Mouse (Mus musculus) retina, embryonic 14.5 days (tissue): Measurements from ENCODE around the gene Myh14.

ENCODE experiments used
- DNase-seq: peaks from one replicate; pipeline ENCODE4 v3.0.0-alpha.2; 2015; ENCODE audit warnings: low spot score

The Myh14 gene

DNA sequence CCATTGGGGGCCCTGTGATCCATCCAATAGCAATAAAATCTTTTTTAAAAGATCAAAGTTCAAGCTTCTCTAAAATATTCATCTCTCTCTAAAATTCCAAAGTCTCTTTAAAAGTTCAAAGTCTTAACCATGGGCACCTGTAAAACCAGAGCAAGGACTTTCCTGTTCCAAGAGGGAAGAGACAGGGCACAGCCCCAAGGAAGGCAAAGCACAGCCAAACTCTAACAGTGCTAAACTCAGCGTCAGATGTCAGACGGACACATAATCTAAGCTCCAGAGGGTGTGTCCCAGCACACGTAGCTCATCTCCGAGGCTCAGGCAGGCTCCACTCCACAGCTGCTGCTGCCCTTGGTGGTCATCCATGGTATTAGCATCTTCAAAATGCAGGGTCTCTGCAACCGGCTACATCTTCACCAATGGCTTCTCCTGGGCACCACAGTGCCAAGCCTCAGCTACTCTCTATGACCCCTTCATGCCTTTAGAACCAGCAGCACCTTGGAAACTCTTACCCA, 94.3 kb downstream of the Myh14 start:
- DNase-seq, result no peak

DNA sequence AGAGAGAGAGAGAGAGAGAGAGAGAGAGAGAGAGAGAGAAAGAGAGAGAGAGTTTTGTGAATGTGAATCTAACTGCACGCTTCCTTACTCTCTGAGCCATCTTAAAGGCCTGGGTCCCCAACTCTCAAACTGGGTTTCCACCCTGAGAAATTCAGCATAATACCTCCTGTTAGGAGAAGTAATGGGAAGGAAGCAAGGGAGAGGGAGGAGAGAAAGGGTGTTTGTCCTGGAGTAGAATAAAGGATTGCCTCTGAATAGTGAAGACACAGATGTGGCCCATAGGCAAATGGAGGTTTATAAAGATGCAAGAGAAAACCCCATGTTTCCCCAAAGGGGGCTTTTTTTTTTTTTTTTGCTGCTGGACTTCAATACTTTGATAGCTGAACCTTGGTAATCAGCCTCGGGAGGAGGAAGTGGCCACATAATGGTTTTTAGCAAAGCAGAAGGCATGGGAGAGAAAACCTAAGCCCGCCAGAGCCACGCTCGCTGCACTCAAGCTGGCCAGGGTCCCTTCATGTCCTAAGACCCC, 97.6 kb downstream of the Myh14 start:
- no peak for DNase-seq

- no peak for DNase-seq
These were observed 98.4 kb downstream of the Myh14 start, which contains the start of gene Napsa for GRCm38 (mm10) chr7:44572213-44572701. Gene Napsa (plus strand): TSS chr7:44572380.

DNA sequence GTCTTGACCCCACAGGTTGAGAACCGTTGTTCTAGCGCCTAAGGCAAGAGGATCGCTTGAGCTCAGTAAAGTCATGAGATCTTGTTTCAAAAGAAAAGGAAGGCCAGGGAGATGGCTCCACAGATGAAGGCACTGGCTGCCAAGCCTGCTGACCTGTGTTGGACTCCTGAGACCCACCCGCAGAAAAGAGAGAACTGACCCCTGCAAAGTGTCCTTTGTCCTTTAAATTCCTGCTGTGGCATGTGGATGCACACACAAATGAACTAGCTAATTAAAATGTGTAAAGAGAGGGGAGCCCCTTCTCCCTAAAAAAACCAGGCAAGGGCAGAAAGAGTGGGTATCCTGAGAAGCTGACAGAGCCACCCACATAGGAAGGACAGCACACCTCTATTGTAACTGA, 98.8 kb downstream of the Myh14 start:
- DNase-seq, result no peak

- DNase-seq, result no peak
These were observed 99.7 kb downstream of the Myh14 start for GRCm38 (mm10) chr7:44570989-44571388.

DNA sequence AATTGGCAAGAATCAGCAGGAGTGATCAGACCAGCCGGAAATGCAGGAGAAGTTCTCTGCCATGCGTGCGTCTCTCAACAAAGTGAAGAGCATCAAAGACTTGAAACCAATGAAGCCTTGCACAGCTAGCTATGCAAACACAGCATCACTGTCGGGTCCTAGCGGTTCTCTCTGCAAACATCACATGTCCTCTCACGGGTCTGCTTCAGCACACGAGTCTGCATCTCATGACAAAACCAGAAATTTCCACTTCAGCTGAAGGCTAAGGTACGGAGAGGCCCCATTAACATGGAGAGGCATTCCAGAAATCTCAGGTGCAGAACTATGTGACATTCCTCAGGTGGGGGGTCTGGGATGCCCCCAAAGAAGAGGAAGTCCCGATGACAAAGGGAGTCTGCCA, 101.8 kb downstream of the Myh14 start:
- no peak for DNase-seq

DNA sequence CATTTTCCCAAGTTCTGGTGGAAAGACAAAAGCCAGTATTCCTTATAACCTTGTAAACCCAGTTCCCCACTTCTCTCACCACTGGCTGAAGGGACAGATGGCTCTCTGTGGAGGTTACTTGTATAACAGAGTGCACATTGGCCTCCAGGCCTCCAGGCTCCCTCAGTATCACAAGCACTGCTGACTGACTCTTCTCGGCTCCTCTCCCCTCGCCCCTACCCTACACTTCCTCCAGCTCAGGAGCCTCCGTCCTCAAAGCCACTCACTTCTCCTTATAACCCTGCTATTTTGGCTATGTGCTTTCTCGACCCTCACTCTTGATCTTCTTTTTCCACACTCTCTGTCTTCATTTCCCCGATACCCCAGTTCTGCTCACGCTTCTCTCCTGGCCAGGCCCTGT, 105.2 kb downstream of the Myh14 start:
- DNase-seq, result no peak

DNA sequence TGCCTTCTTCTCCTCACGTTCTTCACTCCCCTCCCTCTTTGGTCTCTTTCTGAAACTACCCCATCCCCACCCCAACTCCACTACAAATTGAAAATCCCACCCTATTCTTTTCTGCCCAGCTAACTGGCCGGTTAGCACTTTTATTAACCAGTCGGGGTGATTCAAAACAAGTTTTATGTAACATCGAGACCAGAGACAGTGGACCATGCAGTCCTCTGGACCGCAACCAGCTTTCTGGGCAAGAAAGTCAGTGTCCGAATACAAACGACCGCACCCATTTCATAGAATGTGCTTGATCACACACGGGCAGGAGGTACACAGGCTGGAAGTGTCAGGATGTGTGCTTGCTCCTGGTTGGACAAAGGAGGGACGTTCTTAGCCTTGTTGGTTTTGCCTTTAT, 106.2 kb downstream of the Myh14 start:
- no peak for DNase-seq

DNA sequence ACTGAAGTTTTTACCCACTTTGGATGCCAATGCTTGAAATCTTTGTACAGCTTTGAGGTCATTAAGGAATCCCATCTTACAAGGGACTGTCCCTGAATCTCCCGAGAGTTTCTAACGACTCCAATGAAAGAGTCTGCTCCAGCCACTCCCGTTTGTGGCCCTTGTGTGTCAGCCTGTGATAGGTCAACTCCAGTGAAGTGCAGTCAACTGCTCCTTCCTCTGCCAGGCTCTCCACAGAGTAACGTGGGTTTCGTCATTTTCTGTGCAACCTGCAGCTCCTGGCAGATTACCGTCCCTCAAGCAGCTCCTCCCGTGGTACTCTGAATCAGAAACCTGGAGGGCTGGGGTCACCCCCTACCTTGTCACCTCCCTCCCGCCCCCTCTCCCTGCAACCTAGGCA, 107.4 kb downstream of the Myh14 start:
- no peak for DNase-seq

DNA sequence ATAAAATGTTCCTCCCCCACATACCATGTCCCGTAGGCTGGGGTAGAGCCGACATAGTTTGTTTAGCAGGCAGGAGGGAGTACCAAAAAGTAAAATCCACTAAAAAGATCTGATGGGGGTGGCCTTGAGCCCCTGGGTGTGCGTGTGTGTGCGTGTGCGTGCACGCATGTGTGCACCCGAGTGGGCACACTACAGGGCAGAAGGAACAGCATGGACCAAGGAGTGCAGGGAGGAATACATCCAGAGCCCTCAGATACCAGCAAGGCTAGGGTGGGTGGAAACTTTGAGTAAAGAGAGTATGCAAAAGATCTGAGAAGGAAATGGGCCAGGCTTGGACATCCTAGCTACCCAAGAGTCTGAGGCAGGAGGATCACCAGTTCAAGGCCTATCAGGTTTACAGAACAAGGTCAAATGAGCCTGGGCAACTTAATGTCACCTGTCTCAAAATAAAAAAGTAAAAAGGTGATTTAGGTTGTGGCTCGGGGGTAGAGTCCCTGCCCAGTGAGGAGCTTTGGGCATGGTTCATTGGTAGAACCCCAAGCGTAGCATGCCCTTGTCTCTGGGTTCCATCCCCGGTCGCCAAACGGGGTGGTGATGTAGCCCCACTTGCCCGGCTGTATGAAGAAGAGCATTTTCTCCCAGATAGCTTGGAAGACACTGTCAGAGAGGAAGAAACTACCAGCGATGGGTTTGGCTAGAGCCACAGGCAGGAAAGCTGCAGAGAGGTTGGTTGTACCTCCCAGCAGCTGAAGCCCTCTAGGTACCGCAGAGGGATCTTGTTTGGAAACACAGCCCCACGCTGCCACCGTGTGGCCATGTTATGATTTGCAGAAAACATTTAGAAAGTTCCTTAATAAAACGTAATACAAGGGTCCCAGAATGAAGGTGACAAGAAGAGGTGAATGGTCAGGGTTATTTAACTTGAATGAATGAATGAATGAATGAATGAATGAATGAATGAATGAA, 109.9 kb downstream of the Myh14 start:
- peak; percentile 89 for DNase-seq

- no peak for DNase-seq
These were observed 113.0 kb downstream of the Myh14 start for GRCm38 (mm10) chr7:44557629-44558028.
